Mouse (Mus musculus) c-Kit-positive CD71-positive TER-119-positive erythroid progenitor cells, embryonic 14.5 days (primary cell): ENCODE measurements around the gene Pdcd6.

Experiments
- DNase-seq: peaks from one replicate; pipeline ENCODE4 v3.0.0-alpha.2; 2013; ENCODE audit warnings: low spot score

Gene Pdcd6

DNA sequence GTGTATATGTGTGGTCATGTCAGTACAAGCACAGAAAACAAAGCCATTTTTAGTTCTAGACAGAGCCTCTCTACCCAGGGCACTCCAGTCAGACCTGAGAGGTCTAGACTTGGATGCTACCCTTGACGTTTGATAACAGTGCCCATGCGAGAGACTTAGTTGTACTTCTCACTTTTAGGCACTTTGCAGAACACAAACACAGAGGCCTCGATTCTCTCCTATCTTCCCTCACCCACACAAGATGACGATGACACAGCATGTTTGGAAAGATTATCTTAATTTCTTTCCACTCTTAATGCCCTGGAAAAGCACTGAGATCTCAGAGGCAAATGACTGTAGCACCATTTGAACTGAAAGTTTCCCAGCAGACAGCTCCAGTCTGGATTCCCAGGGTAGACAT, 41.7 kb downstream of the Pdcd6 start:
- DNase-seq: peak; percentile 60

DNA sequence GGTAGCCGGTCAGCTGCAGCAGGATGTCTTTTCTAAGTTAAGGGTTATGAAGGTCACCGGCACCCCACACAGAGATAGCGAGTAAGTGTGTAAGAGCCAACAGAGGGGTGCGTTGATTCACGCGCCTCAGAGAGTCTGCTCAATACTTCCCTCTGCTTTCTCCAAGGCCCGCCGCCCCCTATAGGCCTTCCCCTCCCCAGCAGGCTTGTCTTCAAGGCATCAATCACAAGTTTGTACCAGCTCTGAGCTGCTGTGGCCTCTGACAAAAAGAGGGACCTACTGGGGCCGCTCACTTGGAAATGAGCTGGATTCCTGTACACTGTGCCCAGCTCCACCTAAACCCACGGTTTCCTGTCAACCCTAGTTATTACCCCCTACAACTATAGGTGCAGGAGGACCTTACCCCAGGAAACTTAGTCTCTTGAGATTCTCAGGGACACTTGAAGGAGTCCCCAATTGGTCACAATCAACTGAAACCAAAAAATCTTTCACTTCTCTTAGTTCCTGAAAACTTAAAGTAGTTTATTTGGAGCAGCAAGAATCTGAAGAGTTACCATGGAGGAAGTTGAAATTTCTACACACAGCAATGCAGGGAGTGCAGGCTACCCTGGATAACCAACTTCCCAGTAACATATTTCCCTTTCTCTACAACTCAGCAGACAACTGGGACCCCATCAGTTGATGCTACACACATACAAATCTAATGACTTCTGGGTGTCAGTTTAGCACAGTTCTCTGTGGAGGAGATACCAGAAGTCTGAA, 57.0 kb downstream of the Pdcd6 start:
- DNase-seq: no peak

DNA sequence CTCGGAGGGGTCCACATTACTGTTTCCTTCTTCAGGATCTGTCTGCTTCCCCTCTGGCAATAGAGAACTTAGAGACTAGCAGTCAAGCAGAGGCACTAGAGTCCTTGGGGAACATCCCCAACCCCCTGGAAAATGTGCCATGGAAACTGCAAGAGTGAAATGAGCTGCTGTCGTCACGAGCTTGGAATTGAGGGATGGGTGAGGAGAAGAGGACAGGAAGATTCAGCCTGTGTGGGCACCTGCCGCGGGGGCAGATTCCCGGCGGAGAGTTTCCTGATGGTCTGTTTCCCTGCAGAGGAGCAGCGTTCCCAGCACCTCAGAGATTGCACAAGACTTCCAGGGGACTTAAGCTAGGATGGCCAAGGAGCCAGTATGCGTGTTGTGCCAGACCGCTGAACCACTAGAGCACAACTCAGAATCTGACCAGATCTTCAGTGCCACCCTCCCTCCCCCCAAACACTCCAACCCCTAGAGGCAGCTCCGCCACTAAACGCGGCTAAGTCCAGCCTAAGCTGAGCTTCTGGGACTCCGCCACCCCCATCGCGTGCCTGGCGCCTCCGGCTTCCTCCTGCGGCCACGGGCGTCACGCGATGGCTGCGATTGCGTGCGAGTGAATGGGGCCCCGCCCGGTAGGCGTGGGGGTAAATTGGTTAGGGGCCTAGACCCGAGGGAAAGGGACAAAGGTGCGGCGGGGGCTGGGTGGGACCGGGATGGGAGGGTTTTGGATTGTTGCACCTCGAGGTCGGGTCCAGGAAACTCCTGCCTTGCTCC, 57.7 kb downstream of the Pdcd6 start:
- no peak for DNase-seq
